Mouse (Mus musculus): Measurements from ENCODE around the gene Chchd2. TPM values are rescaled to one million over a fixed set of nuclear protein-coding genes. Genes with fewer than 3 reads are reported as not detected.
A peak's percentile ranks its signal among the peaks of the same experiment; 100 is the strongest.

Chchd2 gene
- polyA plus RNA-seq, 1 experiment from 2014 or later: 837 TPM

- no peak overlapping the region for H3K4me2 ChIP-seq
- no peak overlapping the region for H3K4me3 ChIP-seq
- 45% methylated on average over 9 of the region's 9 CpGs for WGBS
- H3K9ac ChIP-seq: no peak overlapping the region
- no peaks in the 10 kb centered on the region for H3K9me3 ChIP-seq
- H3K36me3 ChIP-seq: peaks cover 28% of the 10 kb centered on the region
- no peak for ATAC-seq (ENCODE audit: extremely low read depth, insufficient number of reproducible peaks, low FRiP score, low TSS enrichment)
- H3K27ac ChIP-seq (replicated peaks): 0 out of 2 replicates have a peak overlapping the region, but pooled peaks have one; percentile 24
- H3K27me3 ChIP-seq (replicated peaks): no peaks in the 10 kb centered on the region
- H3K4me1 ChIP-seq: peaks cover 8% of the 10 kb centered on the region
These were observed 9.4 kb downstream of the Chchd2 start for GRCm38 (mm10) chr5:129877731-129878455.

GRCm38 (mm10) chr5:129875098-129875497 is 12.2 kb downstream of the Chchd2 start:
- ATAC-seq (ENCODE audit: extremely low read depth, insufficient number of reproducible peaks, low FRiP score, low TSS enrichment): no peak
- Histone ChIP-seq H3K27ac (replicated peaks) (no peak overlapping the region), H3K27me3 (replicated peaks) (no peaks in the 10 kb centered on the region), H3K4me3 (no peak overlapping the region), H3K9me3 (no peaks in the 10 kb centered on the region), H3K4me1 (peaks cover 8% of the 10 kb centered on the region), H3K4me2 (no peak overlapping the region), H3K9ac (no peak overlapping the region), H3K36me3 (peaks cover 3% of the 10 kb centered on the region)
- 68% methylated on average over 11 of the region's 11 CpGs for WGBS

- ATAC-seq (ENCODE audit: extremely low read depth, insufficient number of reproducible peaks, low FRiP score, low TSS enrichment): no peak
- H3K4me2 ChIP-seq: no peak overlapping the region
These were observed 13.3 kb downstream of the Chchd2 start for GRCm38 (mm10) chr5:129873942-129874341.

GRCm38 (mm10) chr5:129871238-129871637 is 16.0 kb downstream of the Chchd2 start:
- no peaks in the 10 kb centered on the region for H3K9me3 ChIP-seq
- H3K4me1 ChIP-seq: no peaks in the 10 kb centered on the region
- ATAC-seq (ENCODE audit: extremely low read depth, insufficient number of reproducible peaks, low FRiP score, low TSS enrichment): no peak
- H3K4me2 ChIP-seq: no peak overlapping the region
- H3K27ac ChIP-seq (replicated peaks): no peak overlapping the region
- no peaks in the 10 kb centered on the region for H3K36me3 ChIP-seq
- no peak overlapping the region for H3K4me3 ChIP-seq
- no peak overlapping the region for H3K9ac ChIP-seq
- 62% methylated on average over 2 of the region's 2 CpGs for WGBS
- no peaks in the 10 kb centered on the region for H3K27me3 ChIP-seq (replicated peaks)

More at GRCm38 (mm10) chr5:129873942-129874341, 13.3 kb downstream of the Chchd2 start:
- H3K36me3 ChIP-seq: no peaks in the 10 kb centered on the region
- no peaks in the 10 kb centered on the region for H3K9me3 ChIP-seq
- no peak overlapping the region for H3K27ac ChIP-seq (replicated peaks)
- H3K4me3 ChIP-seq: no peak overlapping the region
- 75% methylated on average over 12 of the region's 12 CpGs for WGBS
- H3K4me1 ChIP-seq: peaks cover 8% of the 10 kb centered on the region
- H3K27me3 ChIP-seq (replicated peaks): no peaks in the 10 kb centered on the region
- no peak overlapping the region for H3K9ac ChIP-seq

GRCm38 (mm10) chr5:129869238-129869995 is 17.9 kb downstream of the Chchd2 start:
- Histone ChIP-seq H3K36me3 (no peaks in the 10 kb centered on the region), H3K9ac (no peak overlapping the region), H3K9me3 (no peaks in the 10 kb centered on the region), H3K27me3 (replicated peaks) (no peaks in the 10 kb centered on the region), H3K27ac (replicated peaks) (no peak overlapping the region), H3K4me2 (no peak overlapping the region), H3K4me3 (no peak overlapping the region), H3K4me1 (0 out of 2 replicates have a peak, but pooled peaks cover under 1% of the 10 kb centered on the region)
- WGBS: 81% methylated on average over 19 of the region's 19 CpGs
- no peak for ATAC-seq (ENCODE audit: extremely low read depth, insufficient number of reproducible peaks, low FRiP score, low TSS enrichment)

- H3K27me3 ChIP-seq (replicated peaks): no peaks in the 10 kb centered on the region
- peaks cover 23% of the 10 kb centered on the region for H3K36me3 ChIP-seq
- H3K9ac ChIP-seq: no peak overlapping the region
- no peak overlapping the region for H3K4me2 ChIP-seq
- 76% methylated on average over 12 of the region's 12 CpGs for WGBS
- H3K9me3 ChIP-seq: no peaks in the 10 kb centered on the region
- H3K4me1 ChIP-seq: peaks cover 6% of the 10 kb centered on the region
- no peak overlapping the region for H3K4me3 ChIP-seq
- ATAC-seq (ENCODE audit: extremely low read depth, insufficient number of reproducible peaks, low FRiP score, low TSS enrichment): no peak
- H3K27ac ChIP-seq (replicated peaks): no peak overlapping the region
These were observed 21.4 kb downstream of the Chchd2 start for GRCm38 (mm10) chr5:129865841-129866240.

GRCm38 (mm10) chr5:129864467-129864866 is 22.8 kb downstream of the Chchd2 start:
- H3K4me2 ChIP-seq: peak overlapping the region; percentile 57
- WGBS: 12% methylated on average over 18 of the region's 18 CpGs
- no peaks in the 10 kb centered on the region for H3K27me3 ChIP-seq (replicated peaks)
- H3K36me3 ChIP-seq: peaks cover 35% of the 10 kb centered on the region
- no peak for ATAC-seq (ENCODE audit: extremely low read depth, insufficient number of reproducible peaks, low FRiP score, low TSS enrichment)
- peaks cover 6% of the 10 kb centered on the region for H3K4me1 ChIP-seq
- peak overlapping the region; percentile 11; the same call in 1 of the 2 replicates for H3K4me3 ChIP-seq
- H3K9me3 ChIP-seq: no peaks in the 10 kb centered on the region
- H3K9ac ChIP-seq: peak overlapping the region; percentile 73
- H3K27ac ChIP-seq (replicated peaks): no peak overlapping the region

GRCm38 (mm10) chr5:129862325-129862724 is 24.9 kb downstream of the Chchd2 start:
- 94% methylated on average over 6 of the region's 6 CpGs for WGBS
- no peak for ATAC-seq (ENCODE audit: extremely low read depth, insufficient number of reproducible peaks, low FRiP score, low TSS enrichment)
- Histone ChIP-seq H3K4me2 (no peak overlapping the region), H3K4me3 (no peak overlapping the region), H3K4me1 (peaks cover 6% of the 10 kb centered on the region), H3K27me3 (replicated peaks) (no peaks in the 10 kb centered on the region), H3K36me3 (peaks cover 51% of the 10 kb centered on the region), H3K27ac (replicated peaks) (no peak overlapping the region), H3K9me3 (no peaks in the 10 kb centered on the region), H3K9ac (no peak overlapping the region)

- Histone ChIP-seq H3K9ac (no peak overlapping the region), H3K27me3 (replicated peaks) (no peaks in the 10 kb centered on the region), H3K27ac (replicated peaks) (no peak overlapping the region), H3K4me3 (no peak overlapping the region), H3K36me3 (peaks cover 72% of the 10 kb centered on the region), H3K9me3 (no peaks in the 10 kb centered on the region), H3K4me2 (no peak overlapping the region), H3K4me1 (no peaks in the 10 kb centered on the region)
- WGBS: 80% methylated on average over 5 of the region's 5 CpGs
- ATAC-seq (ENCODE audit: extremely low read depth, insufficient number of reproducible peaks, low FRiP score, low TSS enrichment): no peak
These were observed 30.9 kb downstream of the Chchd2 start for GRCm38 (mm10) chr5:129856414-129856813.

- no peaks in the 10 kb centered on the region for H3K4me1 ChIP-seq
- no peak overlapping the region for H3K9ac ChIP-seq
- H3K27ac ChIP-seq (replicated peaks): no peak overlapping the region
- no peaks in the 10 kb centered on the region for H3K27me3 ChIP-seq (replicated peaks)
- WGBS: 36% methylated on average over 5 of the region's 5 CpGs
- no peaks in the 10 kb centered on the region for H3K9me3 ChIP-seq
- 0 out of 2 replicates have a peak overlapping the region, but pooled peaks have one; percentile 27 for H3K4me3 ChIP-seq
- peaks cover 67% of the 10 kb centered on the region for H3K36me3 ChIP-seq
- H3K4me2 ChIP-seq: peak overlapping the region; percentile 52
- ATAC-seq (ENCODE audit: extremely low read depth, insufficient number of reproducible peaks, low FRiP score, low TSS enrichment): no peak
These were observed 32.1 kb downstream of the Chchd2 start for GRCm38 (mm10) chr5:129855163-129855562.

GRCm38 (mm10) chr5:129847558-129847820 is 39.8 kb downstream of the Chchd2 start:
- WGBS: 47% methylated on average over 8 of the region's 8 CpGs
- no peaks in the 10 kb centered on the region for H3K9me3 ChIP-seq
- H3K9ac ChIP-seq: peak overlapping the region; percentile 86
- H3K4me1 ChIP-seq: peaks cover 17% of the 10 kb centered on the region
- H3K4me2 ChIP-seq: peak overlapping the region; percentile 75
- peak overlapping the region; percentile 65 for H3K4me3 ChIP-seq
- ATAC-seq (ENCODE audit: extremely low read depth, insufficient number of reproducible peaks, low FRiP score, low TSS enrichment): no peak
- no peaks in the 10 kb centered on the region for H3K27me3 ChIP-seq (replicated peaks)
- H3K36me3 ChIP-seq: peaks cover 40% of the 10 kb centered on the region
- no peak overlapping the region for H3K27ac ChIP-seq (replicated peaks)
